Mouse (Mus musculus): ENCODE measurements around the gene Alk. TPM values are rescaled to one million over a fixed set of nuclear protein-coding genes. Genes with fewer than 3 reads are reported as not detected.
A peak's percentile ranks its signal among the peaks of the same experiment; 100 is the strongest.

The Alk gene
- total RNA-seq, 2 experiments from 2014 or later: 0.05 TPM; not detected in 1

DNA sequence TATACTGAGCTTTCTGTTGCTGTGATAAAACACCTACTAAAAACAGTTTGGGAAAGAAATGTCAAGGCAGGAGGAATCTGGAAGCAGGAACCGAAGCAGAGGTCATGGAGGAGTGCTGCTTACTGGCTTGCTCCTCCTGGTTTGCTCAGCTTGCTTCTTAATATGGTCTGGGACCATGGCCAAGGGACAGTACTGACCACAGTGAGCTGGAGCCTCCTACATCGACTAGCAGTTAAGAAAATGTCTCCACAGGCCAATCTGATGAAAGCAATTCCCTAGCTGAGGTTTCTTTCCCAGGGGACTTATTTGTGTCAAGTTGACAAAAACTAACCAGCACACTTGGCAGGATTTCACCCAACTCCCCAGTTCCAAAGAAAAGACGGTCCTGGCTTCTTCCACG, 187.0 kb downstream of the Alk start:
- no peak for DNase-seq
- intact Hi-C loops (cut with DNase I): no loop called here

GRCm38 (mm10) chr17:72414676-72415075, 189.8 kb downstream of the Alk start:
- intact Hi-C loops (cut with DNase I): no loop called here
- no peak for DNase-seq

GRCm38 (mm10) chr17:72404813-72405212, 199.6 kb downstream of the Alk start:
- DNase-seq: no peak
- intact Hi-C loops (cut with DNase I): no loop called here

DNA sequence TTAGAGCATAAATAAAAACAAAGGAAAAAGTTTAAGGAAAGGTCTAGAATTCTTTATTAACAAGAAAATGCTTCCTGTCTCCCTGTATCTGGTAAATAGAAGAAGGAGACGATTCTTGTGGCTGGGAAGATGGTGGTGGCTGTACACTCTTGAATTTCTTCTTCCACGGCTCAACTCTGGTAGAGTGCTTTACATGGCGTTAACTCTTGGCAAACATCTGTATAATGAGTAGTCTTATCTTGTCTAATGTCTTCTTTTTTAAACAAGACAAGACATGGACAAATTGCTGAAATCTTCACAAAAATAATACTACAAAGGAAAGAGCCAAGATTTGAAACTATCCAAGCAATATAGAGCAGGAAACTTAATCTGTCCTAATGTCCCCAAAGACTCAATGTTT, 202.6 kb downstream of the Alk start:
- intact Hi-C loops (cut with DNase I): no loop called here
- DNase-seq: no peak

- DNase-seq: no peak
- intact Hi-C loops (cut with DNase I): no loop called here
These were observed 203.1 kb downstream of the Alk start for GRCm38 (mm10) chr17:72401349-72401748.

GRCm38 (mm10) chr17:72399331-72400059, 204.9 kb downstream of the Alk start:
- DNase-seq: no peak
- intact Hi-C loops (cut with DNase I): no loop called here

DNA sequence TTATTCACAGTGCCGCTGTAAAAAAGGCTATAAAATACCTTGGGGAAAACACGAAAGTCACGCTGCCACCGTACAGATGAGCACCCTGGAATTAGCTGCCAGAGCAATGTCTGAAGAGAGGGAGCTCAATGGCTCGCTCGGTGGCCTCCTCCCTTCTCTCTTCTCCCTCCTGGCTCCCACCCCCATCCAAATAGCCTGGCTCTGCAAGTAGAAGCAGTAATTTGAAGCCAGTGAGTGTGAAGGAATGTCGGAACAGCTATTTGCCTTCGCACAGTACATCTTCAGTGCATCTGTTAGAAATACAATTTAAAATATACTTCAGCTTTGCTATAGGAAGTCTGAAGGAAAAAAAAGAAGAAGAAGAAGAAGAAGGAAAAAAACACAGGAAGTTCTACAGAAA, 208.5 kb downstream of the Alk start:
- intact Hi-C loops (cut with DNase I): no loop called here
- DNase-seq: no peak

GRCm38 (mm10) chr17:72368991-72369390, 235.4 kb downstream of the Alk start:
- DNase-seq: no peak

DNA sequence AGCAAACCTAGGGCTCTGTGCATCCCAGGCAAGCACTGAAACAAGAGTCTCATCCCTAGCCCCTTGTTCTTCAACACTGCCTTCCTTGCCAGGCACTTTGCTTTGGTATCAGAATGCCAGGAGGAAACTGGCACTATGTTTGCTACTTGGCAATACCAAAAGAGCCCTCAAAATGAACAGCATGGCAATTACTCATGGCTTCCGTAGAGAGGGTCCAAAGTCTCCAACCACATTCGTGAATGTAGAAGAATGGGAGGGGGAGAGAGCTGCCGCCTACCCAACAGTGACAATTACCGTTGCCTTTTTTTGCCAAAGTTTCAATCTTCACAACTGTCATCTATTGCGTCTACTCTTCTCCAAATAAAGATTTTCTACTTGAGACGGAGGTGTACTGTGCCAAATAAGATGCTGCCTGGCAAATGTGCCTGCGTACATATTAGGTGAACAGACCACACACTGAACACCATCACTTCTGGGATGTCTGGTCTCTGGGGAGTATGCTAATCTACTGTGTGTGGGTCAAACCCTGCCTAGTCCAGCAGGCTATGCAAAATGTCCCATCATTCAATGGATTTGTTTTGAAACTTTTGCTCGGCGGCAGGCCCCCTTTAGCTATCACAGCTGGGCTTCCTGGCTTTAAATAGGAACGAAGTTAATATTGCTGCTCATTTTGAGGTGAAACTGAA, 241.5 kb downstream of the Alk start:
- intact Hi-C loops (cut with DNase I): loop anchor here (5.0 kb wide), 1 partner anchor 1934 kb away; the partner anchor contains the start of gene Memo1
- DNase-seq: no peak

More at GRCm38 (mm10) chr17:72368991-72369390, 235.4 kb downstream of the Alk start:
- intact Hi-C loops (cut with DNase I): no loop called here

DNA sequence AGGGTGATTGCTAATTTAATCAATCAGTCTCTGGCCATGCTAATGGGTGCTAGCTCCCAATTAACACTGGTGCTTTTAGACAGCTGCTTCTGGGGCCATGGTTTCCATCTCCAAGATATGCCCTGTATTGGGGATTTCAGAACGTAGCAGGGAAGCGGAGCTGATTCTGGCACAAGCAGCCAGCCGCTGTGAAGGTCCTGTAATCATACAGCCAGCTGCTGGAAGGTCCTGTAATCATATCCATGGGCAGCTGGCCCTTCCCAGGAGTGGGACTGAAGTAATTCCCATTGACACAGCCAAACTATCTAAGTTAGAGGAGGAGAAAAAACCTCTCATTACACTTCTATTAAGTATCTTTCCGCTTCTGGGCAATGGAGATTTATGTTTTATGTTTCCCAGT, 242.5 kb downstream of the Alk start:
- peak; percentile 4 to 16 for DNase-seq
- intact Hi-C loops (cut with DNase I): loop anchor here (5.0 kb wide), 1 partner anchor 1935 kb away; the partner anchor contains the start of gene Memo1

DNA sequence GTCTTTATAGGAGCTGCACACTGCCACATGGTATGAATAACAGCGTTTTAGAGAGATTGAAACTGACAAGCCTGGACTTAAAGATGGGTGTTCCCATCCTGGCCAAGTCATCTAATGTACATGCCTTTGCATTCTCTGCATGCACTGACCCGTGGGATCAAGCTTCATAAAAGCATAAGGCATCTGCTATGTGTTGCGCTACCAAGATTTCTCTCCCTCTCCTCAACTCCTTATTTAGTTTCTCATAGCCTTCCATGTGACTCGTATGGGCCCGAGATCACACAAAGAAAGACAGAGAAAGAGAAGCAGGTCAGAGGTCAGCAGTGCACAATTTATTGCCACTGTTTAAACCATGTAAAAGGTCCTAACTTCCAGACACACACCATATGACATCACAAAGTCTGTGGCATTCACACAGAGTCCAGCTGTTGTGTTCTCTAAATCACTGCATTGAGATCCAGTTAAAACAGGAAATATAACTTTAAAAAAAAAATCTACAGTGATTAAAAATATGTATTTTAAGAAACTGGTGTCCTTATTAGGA, 247.6 kb downstream of the Alk start:
- no peak for DNase-seq
- intact Hi-C loops (cut with DNase I): no loop called here

DNA sequence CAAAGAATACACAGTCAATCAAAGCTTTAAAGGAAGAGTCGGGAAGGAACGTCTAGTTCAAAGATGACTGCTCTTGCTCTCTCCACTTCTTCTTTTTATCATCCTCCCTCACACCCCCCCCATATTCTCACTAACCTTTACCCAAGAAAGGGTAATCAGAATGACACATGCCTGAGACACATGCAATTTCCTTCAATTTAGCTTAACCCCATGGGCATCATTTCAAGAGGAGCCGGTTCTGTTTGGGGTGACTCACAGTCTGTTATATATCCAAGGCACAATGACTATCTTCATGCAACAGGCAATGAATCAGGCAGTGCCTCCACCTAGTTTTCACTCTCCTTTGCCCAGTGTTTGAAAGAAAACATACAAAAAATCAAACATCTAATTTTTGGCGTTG, 265.0 kb downstream of the Alk start:
- intact Hi-C loops (cut with DNase I): no loop called here
- DNase-seq: no peak

DNA sequence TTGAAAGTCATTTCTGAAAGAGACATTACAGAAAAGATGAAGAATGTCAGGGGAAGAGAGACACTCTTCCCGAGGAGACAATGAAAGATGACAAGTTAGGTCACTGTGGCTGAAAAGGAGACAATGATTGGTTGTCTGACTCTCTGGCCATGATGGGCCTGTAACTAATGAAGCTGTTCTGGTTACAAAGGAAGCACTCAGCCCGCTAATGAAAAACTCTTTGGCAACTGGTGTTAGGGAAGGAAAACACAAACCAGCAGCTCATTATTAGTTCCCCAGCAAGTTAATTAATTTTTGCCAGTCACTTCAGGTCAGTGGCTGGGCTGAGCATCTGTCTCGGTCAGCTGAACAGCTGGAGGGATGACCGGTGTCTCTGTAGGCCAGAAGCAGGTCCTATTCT, 271.5 kb downstream of the Alk start:
- no peak for DNase-seq
- intact Hi-C loops (cut with DNase I): no loop called here

DNA sequence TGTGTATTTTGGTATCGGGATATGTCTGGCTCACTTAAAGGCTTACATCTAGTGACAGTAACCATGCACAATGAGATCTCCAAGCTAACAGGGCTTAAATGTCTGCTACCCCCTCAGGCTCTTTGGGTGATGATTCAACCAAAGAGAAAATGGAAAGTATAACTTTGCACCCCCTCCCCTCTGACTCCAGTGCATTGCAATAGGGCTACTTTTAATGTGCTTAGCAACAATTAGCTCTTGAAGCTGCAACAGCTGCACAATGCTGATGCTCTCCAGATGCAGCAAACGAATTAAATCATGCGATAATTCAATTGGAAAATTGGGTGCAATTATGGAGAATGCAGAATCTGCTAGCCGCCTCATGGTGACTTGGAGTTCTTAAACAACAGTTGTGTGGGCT, 278.5 kb downstream of the Alk start:
- intact Hi-C loops (cut with DNase I): no loop called here
- DNase-seq: no peak

DNA sequence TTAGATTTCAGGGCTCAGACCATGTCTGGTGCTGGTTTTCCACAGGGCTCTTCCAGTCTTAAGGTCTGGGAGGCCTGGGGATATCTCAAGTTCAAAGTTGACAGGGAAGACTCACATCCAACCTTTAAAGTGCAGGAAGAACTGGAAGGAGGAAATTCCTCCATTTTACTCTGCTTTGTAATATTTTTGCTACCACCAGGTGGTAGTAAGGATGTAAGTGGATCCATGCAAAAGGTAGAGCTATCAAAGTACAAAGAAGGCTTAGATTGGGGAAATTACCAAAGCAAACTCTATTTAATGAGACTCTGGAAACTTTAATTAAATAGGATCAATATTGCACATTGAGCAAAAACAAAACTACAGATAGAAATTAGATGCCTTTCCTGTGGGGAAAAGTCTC, 284.9 kb downstream of the Alk start:
- intact Hi-C loops (cut with DNase I): loop anchor here (5.0 kb wide), 1 partner anchor 203 kb away; no protein-coding TSS in a partner anchor
- no peak for DNase-seq

- DNase-seq: no peak
- intact Hi-C loops (cut with DNase I): no loop called here
These were observed 304.8 kb downstream of the Alk start for GRCm38 (mm10) chr17:72299651-72300050.

DNA sequence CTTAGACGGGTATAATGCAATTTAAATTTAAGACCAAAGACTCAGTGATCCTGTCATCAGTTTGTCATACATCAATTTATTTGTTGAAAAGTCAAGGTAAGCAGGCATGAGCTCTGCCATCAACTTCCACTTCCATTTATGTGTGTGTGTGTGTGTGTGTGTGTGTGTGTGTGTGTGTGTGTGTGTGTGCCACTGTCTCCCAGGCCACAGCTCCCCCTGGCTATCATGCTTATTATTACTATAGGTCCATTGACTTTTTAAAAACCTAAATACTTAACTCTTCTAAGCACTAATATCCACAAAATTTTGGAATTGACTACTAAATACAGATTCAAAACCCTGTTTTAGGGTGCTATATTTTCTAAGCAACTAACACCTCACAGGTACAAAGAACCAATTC, 308.1 kb downstream of the Alk start:
- no peak for DNase-seq
- intact Hi-C loops (cut with DNase I): no loop called here

DNA sequence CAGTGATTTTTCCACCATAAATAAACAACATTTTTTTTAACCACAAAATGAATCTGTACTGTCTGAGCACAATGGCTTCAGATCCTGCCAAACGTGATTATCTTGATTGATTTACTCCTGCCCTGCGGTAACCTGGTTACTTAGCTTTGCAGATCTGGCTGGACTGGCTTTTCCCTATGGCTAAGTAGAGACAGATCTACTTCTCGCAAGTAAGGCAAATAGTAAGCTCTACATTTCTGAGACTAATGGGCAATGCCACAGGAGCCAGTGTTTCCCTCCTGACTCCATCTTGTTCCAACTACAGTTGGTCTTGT, 311.2 kb downstream of the Alk start:
- intact Hi-C loops (cut with DNase I): no loop called here
- no peak for DNase-seq

GRCm38 (mm10) chr17:72292444-72293266, 311.8 kb downstream of the Alk start:
- intact Hi-C loops (cut with DNase I): no loop called here
- no peak for DNase-seq

DNA sequence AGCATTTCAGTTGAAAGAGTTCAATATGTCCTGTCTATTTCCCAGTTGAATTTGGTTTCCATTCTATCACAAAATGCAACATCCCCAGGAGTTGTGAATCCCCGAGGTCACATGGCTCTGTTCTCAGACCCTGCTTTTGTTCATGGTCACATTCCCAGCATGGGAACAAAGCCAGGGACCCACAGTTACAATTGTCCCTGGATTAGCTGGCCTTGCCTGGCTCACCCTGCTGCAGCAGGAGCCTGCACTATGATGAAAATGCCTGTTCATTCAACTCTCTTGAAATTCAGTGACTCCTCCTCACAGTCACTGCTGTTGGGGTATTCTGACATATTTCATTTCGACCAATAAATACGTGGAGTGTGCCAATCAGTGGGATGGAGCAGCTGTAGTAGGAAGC, 318.5 kb downstream of the Alk start:
- intact Hi-C loops (cut with DNase I): no loop called here
- no peak for DNase-seq

DNA sequence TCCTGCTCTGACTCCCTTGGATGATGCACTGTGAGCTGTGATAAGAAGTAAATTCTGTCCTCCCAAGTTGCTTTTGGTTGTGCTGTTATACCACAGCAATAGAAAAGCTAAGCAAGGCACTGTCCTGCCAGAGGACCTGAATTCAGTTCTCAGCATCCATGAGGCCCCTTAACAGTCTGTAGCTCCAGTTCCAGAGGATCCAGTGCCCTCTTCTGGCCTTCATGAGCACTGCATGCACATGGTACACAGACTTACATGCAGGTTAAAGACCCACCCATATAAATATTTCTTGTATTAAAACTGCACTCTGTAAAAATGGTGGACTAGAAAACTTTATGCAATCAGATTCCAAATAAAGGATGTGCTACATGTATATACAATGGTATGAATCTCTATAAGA, 326.1 kb downstream of the Alk start:
- intact Hi-C loops (cut with DNase I): no loop called here
- DNase-seq: no peak
